Mouse (Mus musculus): ENCODE results near the gene Zfp11. TPM values are rescaled to one million over a fixed set of nuclear protein-coding genes. Genes with fewer than 3 reads are reported as not detected.
"Not testable (repeated sequence)": the region's sequence is repeated elsewhere in the genome, so short reads cannot be mapped to it uniquely, and the experiment has no call there.

The Zfp11 gene
- total RNA-seq, 2 experiments from 2014 or later: 8.0 to 8.1 TPM

- DNase-seq (ENCODE audit: extremely low spot score in 1 of 2, low spot score in 2 of 2): no peak
- intact Hi-C loops (cut with DNase I): no loop called here
Measured at GRCm38 (mm10) chr5:129626099-129626498, 43.8 kb downstream of the Zfp11 start.

- intact Hi-C loops (cut with DNase I): no loop called here
Measured at GRCm38 (mm10) chr5:129621361-129621760, 48.5 kb downstream of the Zfp11 start.

GRCm38 (mm10) chr5:129620600-129620999 is 49.3 kb downstream of the Zfp11 start:
- intact Hi-C loops (cut with DNase I); DNase-seq (ENCODE audit: extremely low spot score in 1 of 2, low spot score in 2 of 2): not testable (repeated sequence)

More at GRCm38 (mm10) chr5:129621361-129621760, 48.5 kb downstream of the Zfp11 start:
- no peak for DNase-seq (ENCODE audit: extremely low spot score in 1 of 2, low spot score in 2 of 2)

GRCm38 (mm10) chr5:129611060-129611459 is 58.8 kb downstream of the Zfp11 start:
- intact Hi-C loops (cut with DNase I): loop anchor here (5.0 kb wide), 2 partner anchors 61 to 116 kb away; partner anchors contain the start of genes Nipsnap2 and Zfp11
- DNase-seq (ENCODE audit: extremely low spot score in 1 of 2, low spot score in 2 of 2): peak; percentile 77 to 78

GRCm38 (mm10) chr5:129607476-129607875 is 62.4 kb downstream of the Zfp11 start:
- intact Hi-C loops (cut with DNase I): no loop called here

More at GRCm38 (mm10) chr5:129607476-129607875, 62.4 kb downstream of the Zfp11 start:
- DNase-seq (ENCODE audit: extremely low spot score in 1 of 2, low spot score in 2 of 2): no peak

Other genes with a start within 250 kb of the Zfp11 start
- gene Sfswap, start 168.9 kb downstream of the Zfp11 start, total RNA-seq (2021): 100 to 1,000 TPM; 125 to 134 TPM
- gene Mmp17, start 85.9 kb downstream of the Zfp11 start, total RNA-seq (2021): 10 to 100 TPM; 62.2 to 62.9 TPM
- not detected for gene Sept14, start 38.4 kb upstream of the Zfp11 start, total RNA-seq (2021)
- 10 to 100 TPM; 75.9 to 90.0 TPM for gene Mrps17, start 45.4 kb upstream of the Zfp11 start, total RNA-seq (2021)
- gene Nipsnap2, start 55.0 kb upstream of the Zfp11 start, total RNA-seq (2021): 10 to 100 TPM; 75.6 to 77.0 TPM
- gene Psph, start 117.3 kb upstream of the Zfp11 start, total RNA-seq (2021): 10 to 100 TPM; 21.9 to 23.6 TPM
- 10 to 100 TPM; 20.2 to 20.5 TPM for gene Sumf2, start 176.9 kb upstream of the Zfp11 start, total RNA-seq (2021)
- 100 to 1,000 TPM; 426 to 432 TPM for gene Chchd2, start 217.4 kb upstream of the Zfp11 start, total RNA-seq (2021)
- 1 to 10 TPM; 3.8 to 5.8 TPM for gene Zbed5, start 225.6 kb upstream of the Zfp11 start, total RNA-seq (2021)
- 1 to 10 TPM; 7.8 to 8.7 TPM for gene Phkg1, start 228.4 kb upstream of the Zfp11 start, total RNA-seq (2021)
- 1 to 10 TPM; 1.6 to 2.3 TPM for gene Nupr1l, start 238.4 kb upstream of the Zfp11 start, total RNA-seq (2021)